Mouse (Mus musculus): Measurements from ENCODE around the gene Rpl4. TPM values are rescaled to one million over a fixed set of nuclear protein-coding genes. Genes with fewer than 3 reads are reported as not detected.
"Not testable (repeated sequence)": the region's sequence is repeated elsewhere in the genome, so short reads cannot be mapped to it uniquely, and the experiment has no call there.

Rpl4 gene
- polyA plus RNA-seq, 1 experiment from 2014 or later: 648 TPM

DNA sequence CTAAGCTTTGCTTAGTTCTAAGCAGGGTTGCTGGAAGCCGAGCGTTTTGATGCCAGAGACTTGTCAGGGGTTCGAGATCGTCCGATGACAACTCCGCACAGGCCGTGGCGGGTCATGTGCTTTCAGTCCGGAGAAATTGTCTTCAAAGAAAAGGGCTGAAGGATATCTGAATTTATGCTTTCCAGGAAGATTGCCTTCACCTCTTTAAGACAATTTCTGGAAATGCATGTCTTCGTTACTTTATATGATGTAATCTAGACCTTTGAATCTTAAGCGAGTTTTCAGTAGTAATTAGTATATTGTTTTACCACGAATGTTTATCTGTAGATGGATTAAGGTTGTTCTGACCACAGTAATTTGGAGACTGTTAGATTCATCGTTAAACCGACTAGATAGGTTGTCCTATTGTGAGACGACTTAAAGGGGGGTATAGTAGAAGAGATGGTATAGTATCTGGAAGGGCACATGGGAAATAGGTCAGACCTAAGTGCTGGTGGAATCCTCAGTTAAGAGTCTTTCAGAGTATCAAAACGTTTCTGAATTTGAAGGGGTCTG lies 568 bp downstream of the Rpl4 start:
- WGBS: under 1% methylated on average over 16 of the region's 16 CpGs
- Histone ChIP-seq H3K4me3 (peak overlapping the region; percentile 99), H3K36me3 (peaks cover 40% of the 10 kb centered on the region), H3K9me3 (replicated peaks) (no peaks in the 10 kb centered on the region), H3K4me1 (replicated peaks) (peaks cover 16% of the 10 kb centered on the region), H3K27me3 (no peaks in the 10 kb centered on the region), H3K4me2 (peak overlapping the region; percentile 86), H3K27ac (peak overlapping the region; percentile 95), H3K9ac (peak overlapping the region; percentile 88)
- no peak for ATAC-seq (replicated peaks; ENCODE audit: insufficient number of reproducible peaks, insufficient read depth, low FRiP score, low read depth)

DNA sequence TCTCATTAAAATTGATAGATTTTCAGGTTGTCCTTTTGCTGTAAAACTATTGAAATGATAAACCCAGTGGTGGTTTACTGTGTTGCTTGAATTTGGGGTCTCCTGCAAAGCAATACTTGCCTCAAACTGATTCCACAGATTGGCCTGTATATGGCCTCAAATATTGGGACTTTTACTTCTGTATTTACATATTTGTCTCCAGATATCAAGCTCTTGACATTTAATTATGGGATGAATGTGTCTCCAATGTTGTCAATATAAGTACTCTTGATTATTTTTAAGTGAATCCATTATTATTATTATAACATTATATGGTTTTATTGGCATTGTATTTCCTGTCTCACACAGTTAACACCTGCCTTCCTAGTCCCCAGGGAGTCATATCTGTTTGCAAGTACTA lies 1.2 kb downstream of the Rpl4 start:
- H3K4me3 ChIP-seq: peak overlapping the region; percentile 99
- peaks cover 40% of the 10 kb centered on the region for H3K36me3 ChIP-seq
- ATAC-seq (replicated peaks; ENCODE audit: insufficient number of reproducible peaks, insufficient read depth, low FRiP score, low read depth): no peak
- no peak overlapping the region for H3K27ac ChIP-seq
- H3K4me1 ChIP-seq (replicated peaks): peaks cover 16% of the 10 kb centered on the region
- no peaks in the 10 kb centered on the region for H3K9me3 ChIP-seq (replicated peaks)
- peak overlapping the region; percentile 86 for H3K4me2 ChIP-seq
- H3K27me3 ChIP-seq: no peaks in the 10 kb centered on the region
- H3K9ac ChIP-seq: peak overlapping the region; percentile 88; the same call in 1 of the 2 replicates

DNA sequence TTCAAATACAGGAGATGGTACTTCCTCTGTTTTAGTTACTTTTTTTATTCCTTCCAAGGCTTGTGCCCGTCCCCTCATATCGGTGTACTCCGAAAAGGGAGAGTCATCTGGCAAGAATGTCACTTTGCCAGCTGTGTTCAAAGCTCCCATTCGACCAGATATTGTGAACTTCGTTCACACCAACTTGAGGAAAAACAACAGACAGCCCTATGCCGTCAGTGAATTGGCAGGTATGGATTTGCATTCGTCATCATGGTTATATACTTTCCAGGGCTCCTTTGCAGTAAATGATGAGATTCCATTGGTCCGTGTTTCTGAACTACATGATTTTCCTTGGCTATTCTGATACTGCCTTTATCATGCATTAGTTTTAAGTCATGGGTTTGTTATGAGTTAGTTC lies 1.6 kb downstream of the Rpl4 start:
- Histone ChIP-seq H3K4me3 (peak overlapping the region; percentile 99), H3K9me3 (replicated peaks) (no peaks in the 10 kb centered on the region), H3K27me3 (no peaks in the 10 kb centered on the region), H3K36me3 (peaks cover 40% of the 10 kb centered on the region), H3K4me2 (peak overlapping the region; percentile 86), H3K27ac (no peak overlapping the region), H3K4me1 (replicated peaks) (peaks cover 18% of the 10 kb centered on the region), H3K9ac (no peak overlapping the region)
- WGBS: 59% methylated on average over 8 of the region's 8 CpGs
- ATAC-seq (replicated peaks; ENCODE audit: insufficient number of reproducible peaks, insufficient read depth, low FRiP score, low read depth): no peak

DNA sequence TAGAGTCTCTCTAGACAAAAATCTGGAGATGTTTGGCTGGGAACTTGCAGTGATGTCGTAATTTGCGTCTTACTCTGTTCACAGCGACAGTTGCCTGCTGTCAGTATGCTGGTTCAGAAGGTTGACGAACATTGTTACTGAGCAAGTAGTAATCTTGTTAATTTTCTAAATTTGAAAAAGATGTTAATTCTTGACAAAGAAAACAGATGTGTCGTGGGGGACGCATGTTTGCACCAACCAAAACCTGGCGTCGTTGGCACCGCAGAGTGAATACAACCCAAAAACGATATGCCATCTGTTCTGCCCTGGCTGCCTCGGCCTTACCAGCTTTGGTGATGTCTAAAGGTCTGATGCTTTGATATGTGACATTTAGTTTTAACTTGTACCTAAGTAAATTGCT lies 2.2 kb downstream of the Rpl4 start:
- no peak for ATAC-seq (replicated peaks; ENCODE audit: insufficient number of reproducible peaks, insufficient read depth, low FRiP score, low read depth)
- 89% methylated on average over 11 of the region's 11 CpGs for WGBS
- H3K27me3 ChIP-seq: no peaks in the 10 kb centered on the region
- no peak overlapping the region for H3K4me2 ChIP-seq
- no peak overlapping the region for H3K27ac ChIP-seq
- H3K9me3 ChIP-seq (replicated peaks): no peaks in the 10 kb centered on the region
- H3K36me3 ChIP-seq: peaks cover 41% of the 10 kb centered on the region
- peaks cover 23% of the 10 kb centered on the region for H3K4me1 ChIP-seq (replicated peaks)
- no peak overlapping the region for H3K9ac ChIP-seq
- no peak overlapping the region for H3K4me3 ChIP-seq

DNA sequence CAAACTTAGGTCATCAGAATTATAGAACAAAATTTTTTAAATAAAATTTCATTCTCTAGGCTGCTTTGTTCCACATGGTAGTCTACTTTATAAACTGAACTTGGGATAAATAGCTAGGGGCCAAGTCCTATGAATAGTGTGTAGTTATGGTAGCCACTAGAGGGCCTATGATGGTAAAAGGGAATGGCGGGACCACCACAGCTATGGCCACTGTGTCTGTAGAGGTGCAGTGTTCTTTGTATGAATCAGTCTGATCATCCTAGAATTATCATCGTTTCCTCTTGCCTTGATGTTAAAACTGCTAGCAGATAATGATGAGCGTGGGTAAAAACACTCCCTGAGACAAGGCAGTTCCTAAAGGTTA lies 5.4 kb downstream of the Rpl4 start:
- peak overlapping the region; percentile 88 for H3K27ac ChIP-seq
- H3K27me3 ChIP-seq: no peaks in the 10 kb centered on the region
- H3K4me1 ChIP-seq (replicated peaks): peaks cover 11% of the 10 kb centered on the region
- peak overlapping the region; percentile 82 for H3K4me3 ChIP-seq
- 33% methylated on average over 3 of the region's 3 CpGs for WGBS
- H3K36me3 ChIP-seq: peaks cover 59% of the 10 kb centered on the region
- peak overlapping the region; percentile 67 for H3K4me2 ChIP-seq
- H3K9me3 ChIP-seq (replicated peaks): no peaks in the 10 kb centered on the region
- no peak; the same call in 1 of the 2 replicates for ATAC-seq (replicated peaks; ENCODE audit: insufficient number of reproducible peaks, insufficient read depth, low FRiP score, low read depth)
- peak overlapping the region; percentile 75 for H3K9ac ChIP-seq

DNA sequence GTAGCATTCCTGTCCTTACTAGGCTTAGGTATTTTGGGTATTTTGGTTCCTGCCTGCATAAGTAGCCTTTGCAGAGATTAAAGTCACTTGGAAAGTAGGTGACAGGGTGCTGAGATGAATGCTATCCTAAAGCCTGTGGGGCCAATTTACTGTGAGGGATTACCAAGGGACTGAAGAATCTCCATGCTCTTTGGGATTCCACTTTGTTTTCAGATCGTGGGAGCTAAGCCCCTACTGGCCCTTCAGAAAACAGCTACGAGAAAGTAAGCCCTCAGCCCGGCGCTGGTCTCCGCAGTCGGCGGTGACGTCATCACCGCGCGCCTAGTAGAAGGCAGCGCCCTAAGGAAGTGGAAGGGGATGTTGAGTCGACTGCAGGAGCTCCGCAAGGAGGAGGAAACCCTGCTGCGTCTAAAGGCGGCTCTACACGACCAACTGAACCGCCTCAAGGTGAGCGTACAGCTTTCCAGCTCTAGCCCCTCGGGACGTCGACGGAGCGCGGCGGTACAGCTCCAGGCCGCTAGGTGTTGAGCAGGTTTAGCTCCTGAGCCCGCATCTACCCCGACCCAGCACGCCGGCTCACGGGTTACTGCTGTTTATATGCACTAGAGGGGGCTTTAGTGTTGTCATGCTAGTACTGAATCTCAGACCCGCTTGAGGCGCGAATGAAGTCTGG lies 5.9 kb downstream of the Rpl4 start, which contains the start of gene Snapc5:
Gene Snapc5 (plus strand): TSS at position 301 of the 673 bp plus-strand sequence.
- ATAC-seq (replicated peaks; ENCODE audit: insufficient number of reproducible peaks, insufficient read depth, low FRiP score, low read depth): peak; percentile 92
- H3K4me2 ChIP-seq: peak within 1 kb of the TSS; percentile 67
- H3K9ac ChIP-seq: peak within 1 kb of the TSS; percentile 75
- H3K27me3 ChIP-seq: no peaks in the 10 kb centered on the region
- WGBS: under 1% methylated on average over 35 of the region's 35 CpGs
- H3K27ac ChIP-seq: peak within 1 kb of the TSS; percentile 88
- H3K4me1 ChIP-seq (replicated peaks): peaks cover 11% of the 10 kb centered on the region
- H3K4me3 ChIP-seq: peak within 1 kb of the TSS; percentile 82
- peaks cover 61% of the 10 kb centered on the region for H3K36me3 ChIP-seq
- no peaks in the 10 kb centered on the region for H3K9me3 ChIP-seq (replicated peaks)

DNA sequence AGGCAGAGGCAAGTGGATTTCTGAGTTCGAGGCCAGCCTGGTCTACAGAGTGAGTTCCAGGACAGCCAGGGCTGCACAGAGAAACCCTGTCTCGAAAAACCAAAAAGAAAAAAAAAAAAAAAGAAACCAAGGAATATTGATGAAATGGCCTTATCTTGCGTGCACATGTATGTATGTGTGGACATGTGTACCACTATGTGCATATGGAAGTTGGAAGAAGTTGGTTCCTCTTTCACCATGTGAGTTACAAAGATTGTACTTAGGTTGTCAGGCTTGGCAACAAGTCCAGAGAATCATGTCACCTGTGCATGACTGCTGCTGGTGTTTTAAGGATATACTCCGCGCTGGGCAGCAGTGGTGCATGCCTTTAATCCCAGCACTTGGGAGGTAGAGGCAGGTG lies 10.1 kb downstream of the Rpl4 start:
- ATAC-seq (replicated peaks; ENCODE audit: insufficient number of reproducible peaks, insufficient read depth, low FRiP score, low read depth); H3K9me3 ChIP-seq (replicated peaks); H3K4me2 ChIP-seq; H3K9ac ChIP-seq; H3K4me1 ChIP-seq (replicated peaks); H3K4me3 ChIP-seq; H3K27ac ChIP-seq; H3K27me3 ChIP-seq: not testable (repeated sequence)
- 96% methylated on average over 5 of the region's 5 CpGs for WGBS
- peaks cover 48% of the 10 kb centered on the region for H3K36me3 ChIP-seq

DNA sequence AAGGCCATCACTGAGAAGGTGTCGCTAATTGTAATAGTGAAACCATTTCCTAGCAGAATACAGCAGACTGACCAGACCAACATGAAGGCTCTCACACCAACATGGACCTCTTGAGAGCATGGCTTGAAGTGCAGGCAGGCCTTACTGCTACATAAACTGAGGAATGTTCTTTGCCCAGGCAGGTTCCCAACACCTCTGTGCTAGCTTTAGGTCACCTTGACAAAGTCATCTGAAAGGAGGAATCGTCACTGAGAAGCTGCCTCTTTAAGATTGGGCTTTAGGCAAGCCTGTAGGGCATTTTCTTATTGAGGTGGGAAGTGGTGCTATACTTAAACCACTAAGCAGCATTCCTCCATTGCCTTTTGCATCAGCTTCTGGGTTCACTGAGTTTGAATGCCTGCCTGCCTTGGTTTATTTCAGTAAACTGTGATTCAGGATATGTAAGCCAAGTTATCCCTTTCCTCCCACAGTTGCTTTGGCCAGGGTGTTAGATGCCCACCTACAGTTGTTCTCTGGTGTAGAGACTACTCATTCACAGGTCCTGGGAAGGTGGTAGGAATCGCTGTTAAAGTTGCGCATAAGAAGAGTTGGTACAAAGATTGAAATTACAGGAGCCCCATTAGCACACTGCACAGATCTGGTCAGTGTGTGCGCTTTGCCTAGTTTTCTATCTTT lies 11.1 kb downstream of the Rpl4 start:
- H3K4me1 ChIP-seq (replicated peaks): peaks cover 7% of the 10 kb centered on the region
- H3K9ac ChIP-seq: no peak overlapping the region
- no peak for ATAC-seq (replicated peaks; ENCODE audit: insufficient number of reproducible peaks, insufficient read depth, low FRiP score, low read depth)
- 84% methylated on average over 5 of the region's 5 CpGs for WGBS
- no peak overlapping the region for H3K4me3 ChIP-seq
- H3K9me3 ChIP-seq (replicated peaks): no peaks in the 10 kb centered on the region
- no peak overlapping the region for H3K27ac ChIP-seq
- H3K36me3 ChIP-seq: peaks cover 54% of the 10 kb centered on the region; the same call in 1 of the 2 replicates
- H3K4me2 ChIP-seq: no peak overlapping the region
- H3K27me3 ChIP-seq: no peaks in the 10 kb centered on the region

DNA sequence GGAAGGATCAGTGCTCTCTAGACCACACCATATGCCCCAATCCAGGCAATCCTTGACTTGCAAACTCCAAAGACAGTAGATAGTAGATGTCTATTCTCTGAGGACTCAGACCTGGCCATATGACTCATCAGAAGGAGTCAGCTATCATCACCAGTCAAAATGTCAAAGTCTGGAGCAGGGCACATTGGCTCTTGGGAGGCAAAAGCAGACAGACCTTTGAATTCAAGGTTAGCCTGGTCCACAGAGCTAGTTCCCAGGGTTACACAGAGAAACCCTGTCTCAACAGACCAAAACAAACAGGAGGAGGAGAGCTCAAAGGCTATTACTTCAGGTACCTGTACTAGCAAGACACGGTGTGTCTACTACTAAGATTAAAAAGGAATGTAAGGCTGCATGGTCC lies 20.7 kb downstream of the Rpl4 start:
- H3K4me3 ChIP-seq: no peak overlapping the region
- ATAC-seq (replicated peaks; ENCODE audit: insufficient number of reproducible peaks, insufficient read depth, low FRiP score, low read depth): no peak
- H3K27ac ChIP-seq: no peak overlapping the region
- peaks cover 15% of the 10 kb centered on the region for H3K4me1 ChIP-seq (replicated peaks)
- no peak overlapping the region for H3K4me2 ChIP-seq
- H3K9ac ChIP-seq: no peak overlapping the region
- peaks cover 41% of the 10 kb centered on the region for H3K36me3 ChIP-seq
- WGBS: 92% methylated on average over 1 of the region's 1 CpGs
- no peaks in the 10 kb centered on the region for H3K9me3 ChIP-seq (replicated peaks)
- H3K27me3 ChIP-seq: no peaks in the 10 kb centered on the region

DNA sequence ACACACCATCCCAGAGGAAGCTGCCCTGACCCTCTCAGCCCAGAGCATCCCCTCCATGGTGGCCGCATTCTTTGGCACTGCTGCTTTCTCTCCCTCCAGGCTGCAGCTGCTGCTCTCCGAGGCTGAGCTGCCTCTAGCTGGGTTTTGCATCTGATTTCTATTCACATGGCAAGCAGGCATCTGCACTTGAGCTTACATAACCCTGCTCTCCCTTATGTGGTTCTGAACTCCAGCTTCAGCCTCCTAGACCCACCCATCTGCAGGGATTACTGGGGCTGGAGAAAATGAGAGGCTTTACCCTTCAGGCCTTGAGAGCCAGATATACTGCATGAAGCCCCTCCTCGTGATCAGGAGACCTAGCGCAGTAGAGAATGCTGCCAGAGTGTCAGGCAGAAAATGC lies 22.4 kb downstream of the Rpl4 start:
- ATAC-seq (replicated peaks; ENCODE audit: insufficient number of reproducible peaks, insufficient read depth, low FRiP score, low read depth): no peak
- Histone ChIP-seq H3K4me3 (no peak overlapping the region), H3K36me3 (peaks cover 28% of the 10 kb centered on the region), H3K27me3 (no peaks in the 10 kb centered on the region), H3K4me2 (no peak overlapping the region), H3K9ac (no peak overlapping the region), H3K9me3 (replicated peaks) (no peaks in the 10 kb centered on the region), H3K4me1 (replicated peaks) (peaks cover 15% of the 10 kb centered on the region), H3K27ac (0 out of 2 replicates have a peak overlapping the region, but pooled peaks have one; percentile 5)
- 52% methylated on average over 4 of the region's 4 CpGs for WGBS

DNA sequence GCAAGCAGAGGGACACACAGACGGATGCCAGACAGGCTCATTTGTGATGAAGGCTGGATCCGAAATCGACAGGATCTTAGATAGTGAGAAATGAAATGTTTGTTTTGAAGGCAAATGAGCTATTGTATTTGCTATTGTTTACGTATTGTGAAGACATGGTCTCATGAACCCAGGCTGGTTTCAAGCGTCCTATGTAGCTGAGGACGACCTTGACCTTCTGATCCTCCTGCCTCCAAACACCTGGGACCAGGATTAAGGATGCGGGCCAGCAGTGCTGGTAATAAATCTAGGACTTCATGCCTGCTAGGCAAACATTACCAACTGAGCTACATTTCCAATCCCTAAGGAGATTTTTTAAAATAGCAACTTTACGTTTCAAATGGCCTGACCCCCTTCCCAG lies 24.3 kb downstream of the Rpl4 start:
- Histone ChIP-seq H3K27ac (no peak overlapping the region), H3K36me3 (peaks cover 19% of the 10 kb centered on the region), H3K4me1 (replicated peaks) (peaks cover 15% of the 10 kb centered on the region), H3K27me3 (no peaks in the 10 kb centered on the region), H3K9ac (no peak overlapping the region), H3K4me3 (no peak overlapping the region), H3K9me3 (replicated peaks) (no peaks in the 10 kb centered on the region), H3K4me2 (no peak overlapping the region)
- ATAC-seq (replicated peaks; ENCODE audit: insufficient number of reproducible peaks, insufficient read depth, low FRiP score, low read depth): no peak
- WGBS: 87% methylated on average over 8 of the region's 8 CpGs

Data from heart, embryonic 15.5 days (tissue).